Mouse (Mus musculus): Measurements from ENCODE around the gene Cabp2.
"Not testable (repeated sequence)": the region's sequence is repeated elsewhere in the genome, so short reads cannot be mapped to it uniquely, and the experiment has no call there.

Cabp2 gene

DNA sequence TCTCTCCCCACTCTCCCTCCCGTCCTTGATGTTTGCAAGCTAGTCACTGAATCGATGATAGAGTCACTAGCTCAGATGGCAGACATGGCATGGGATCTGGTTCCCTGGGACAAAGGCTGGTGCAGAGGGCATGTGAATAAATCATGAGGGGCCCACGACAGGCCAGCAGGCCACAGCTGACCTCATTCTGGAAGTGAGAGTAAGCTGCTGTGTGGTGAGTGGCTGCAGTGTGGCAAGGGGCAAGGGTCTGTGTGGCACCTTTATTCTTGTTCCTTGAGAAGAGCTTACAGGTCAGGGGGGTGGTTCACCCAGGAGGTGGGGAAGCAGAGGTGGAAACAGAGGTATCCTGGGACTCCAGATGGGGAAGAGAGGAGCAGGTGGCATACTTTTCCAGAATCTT lies at the start of gene Cabp2:
Cabp2 (plus strand) TSS at position 185 of the 400 bp plus-strand sequence.
- DNase-seq (ENCODE audit: extremely low read depth, low read depth), result no peak

DNA sequence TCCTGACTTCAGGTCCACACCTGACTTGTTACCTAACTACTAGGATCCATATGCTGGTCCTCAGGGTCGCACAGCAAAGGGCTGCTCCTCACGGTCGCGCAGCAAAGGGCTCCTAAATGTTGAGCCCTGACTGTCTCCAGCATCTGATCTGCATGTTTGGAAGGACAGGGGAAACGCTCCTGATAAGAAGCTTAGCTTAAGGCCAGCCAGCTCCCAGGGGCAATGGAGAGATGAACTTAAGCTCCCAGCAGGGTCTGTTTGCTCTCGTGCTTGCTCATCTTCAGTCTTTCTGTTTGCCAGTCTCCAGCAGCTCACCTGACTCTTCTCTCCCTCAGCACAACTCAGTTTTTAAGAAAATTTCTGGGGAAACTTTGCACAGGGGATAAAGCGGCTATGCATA lies 48.7 kb upstream of the Cabp2 start:
- no peak for DNase-seq (ENCODE audit: extremely low read depth, low read depth)

DNA sequence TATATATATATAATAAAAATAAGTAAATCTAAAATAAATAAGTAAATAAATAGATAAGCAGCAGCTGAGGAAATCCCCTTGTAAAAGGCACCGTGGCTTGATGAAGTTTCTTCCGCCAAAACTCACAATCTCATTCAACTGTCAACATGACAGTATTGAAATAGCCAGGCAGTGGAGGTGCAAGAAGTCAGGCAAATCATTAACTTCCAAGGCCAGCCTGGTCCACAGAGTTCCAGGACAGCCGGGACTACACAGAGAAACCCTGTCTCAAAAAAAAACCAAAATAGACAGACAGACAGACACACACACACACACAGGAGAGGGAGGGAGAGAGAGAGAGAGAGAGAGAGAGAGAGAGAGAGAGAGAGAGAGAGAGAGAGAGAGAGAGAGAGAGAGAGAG lies 48.1 kb upstream of the Cabp2 start:
- DNase-seq (ENCODE audit: extremely low read depth, low read depth), result no peak

DNA sequence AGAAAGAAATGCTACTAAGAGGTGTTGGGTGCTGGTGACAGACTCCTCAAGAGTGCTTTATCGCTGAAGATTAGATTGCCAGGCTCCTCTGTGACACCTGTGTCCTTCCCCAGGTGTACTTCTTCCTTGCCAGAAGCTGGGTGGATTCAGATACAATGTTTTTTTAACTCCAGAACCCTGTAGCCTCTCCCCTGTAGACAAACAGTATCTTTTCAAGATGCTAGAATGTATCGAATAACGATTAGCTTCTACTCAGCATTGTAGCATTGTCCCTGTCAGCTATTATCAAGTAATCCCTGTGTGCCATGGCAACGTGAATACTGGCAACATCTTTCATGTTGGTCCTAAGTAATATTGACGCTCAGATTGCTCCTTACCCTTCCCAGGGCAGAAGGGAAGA lies 47.6 kb upstream of the Cabp2 start:
- DNase-seq (ENCODE audit: extremely low read depth, low read depth), result no peak

DNA sequence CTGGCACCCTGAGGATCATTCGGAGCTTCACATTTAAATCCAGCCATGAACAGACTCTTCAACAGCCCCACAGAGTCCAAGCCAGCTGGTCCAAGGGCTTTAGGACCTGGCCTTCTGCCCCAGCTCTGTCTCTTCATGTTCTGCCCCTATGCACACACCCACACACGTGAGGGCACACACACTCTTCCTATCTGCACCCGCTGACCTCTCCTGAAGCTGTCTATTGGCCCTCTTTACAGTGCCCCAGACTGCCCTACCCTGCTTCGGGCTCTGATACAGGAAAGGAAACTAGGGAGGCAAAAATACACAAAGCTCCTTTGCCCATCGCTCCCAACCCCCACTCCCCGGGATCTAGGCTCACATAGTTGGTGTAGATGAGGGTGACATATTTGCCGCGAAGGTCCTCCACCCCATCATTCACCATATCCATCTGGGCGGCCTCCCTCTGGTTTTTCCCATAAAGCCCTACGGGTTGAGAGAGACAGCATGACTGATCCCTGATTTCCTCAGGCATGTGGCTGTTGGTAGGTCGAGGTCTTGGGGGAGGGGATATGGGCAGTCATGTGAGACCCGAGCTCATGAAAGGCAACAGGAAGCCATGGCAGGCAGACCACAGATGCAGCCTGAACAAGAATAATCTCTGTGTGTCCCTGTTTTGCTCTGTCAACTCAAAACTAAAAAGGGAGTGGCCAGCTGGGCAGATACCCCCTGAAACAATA lies 44.9 kb upstream of the Cabp2 start:
- no peak for DNase-seq (ENCODE audit: extremely low read depth, low read depth)

DNA sequence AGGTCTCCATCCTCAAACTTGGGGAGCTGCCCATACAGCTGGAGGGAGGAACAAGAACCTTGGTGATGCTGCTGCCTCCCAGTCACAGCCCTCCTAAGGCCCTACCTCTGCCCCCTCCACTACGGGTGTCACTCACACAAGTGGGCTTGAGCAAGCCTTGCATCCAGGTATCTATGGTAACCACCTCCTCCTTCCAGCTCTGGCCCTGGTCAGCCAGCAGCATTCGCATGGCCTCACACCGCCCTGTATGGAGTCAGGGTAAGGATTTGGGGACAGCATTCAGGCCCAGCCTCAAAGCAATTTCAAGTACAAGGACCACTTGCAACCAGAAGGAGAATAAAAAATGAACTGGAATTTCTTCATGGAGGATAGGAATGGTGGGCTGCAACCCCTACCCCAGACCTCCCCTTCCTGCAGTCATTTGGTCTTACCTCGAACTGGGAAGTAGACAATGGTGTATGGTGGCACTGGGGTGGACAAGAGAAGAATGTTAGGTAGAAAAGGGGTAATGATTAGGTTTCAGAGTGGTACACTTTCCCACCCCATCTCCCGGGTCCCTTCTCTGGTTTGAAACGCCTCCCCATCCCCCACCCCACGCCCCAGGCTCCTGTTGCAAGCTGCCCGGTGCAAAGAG lies 44.1 kb upstream of the Cabp2 start:
- DNase-seq (ENCODE audit: extremely low read depth, low read depth), result not testable (repeated sequence)

DNA sequence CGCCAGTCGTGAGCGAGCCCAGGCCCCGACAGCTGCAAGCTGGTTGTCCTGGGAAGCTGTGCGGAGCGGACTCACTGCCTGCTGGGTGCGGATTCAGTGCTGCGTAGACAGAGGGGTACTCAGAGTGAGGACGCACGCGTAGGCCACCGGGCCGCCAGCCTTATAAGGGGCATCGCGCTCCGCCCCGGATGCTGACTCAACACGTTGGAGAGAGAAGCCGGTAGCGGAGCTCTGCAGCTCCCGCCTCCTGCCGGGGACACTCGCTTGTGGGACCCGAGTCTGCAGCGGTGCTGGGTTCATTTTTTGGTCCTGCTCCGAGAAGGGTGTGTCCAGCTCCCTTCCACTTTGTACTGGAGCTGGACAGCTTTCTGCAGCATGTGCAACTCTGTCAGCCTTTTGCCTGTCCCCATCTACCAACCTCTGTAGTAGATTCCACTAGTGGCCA lies 43.6 kb upstream of the Cabp2 start, which contains the start of gene Gstp1:
Gstp1 (minus strand) TSS at position 198 of the 445 bp plus-strand sequence.
- DNase-seq (ENCODE audit: extremely low read depth, low read depth), result peak; percentile 72

DNA sequence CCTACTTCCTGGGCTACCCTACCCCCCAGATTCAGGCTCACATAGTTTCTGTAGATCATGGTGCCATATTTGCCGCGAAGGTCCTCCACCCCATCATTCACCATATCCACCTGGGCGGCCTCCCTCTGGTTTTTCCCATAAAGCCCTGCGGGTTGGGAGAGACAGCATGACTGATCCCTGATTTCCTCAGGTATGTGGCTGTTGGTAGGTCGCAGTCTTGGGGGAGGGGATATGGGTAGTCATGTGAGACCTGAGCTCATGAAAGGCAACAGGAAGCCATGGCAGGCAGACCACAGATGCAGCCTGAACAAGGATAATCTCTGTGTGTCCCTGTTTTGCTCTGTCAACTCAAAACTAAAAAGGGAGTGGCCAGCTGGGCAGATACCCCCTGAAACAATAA lies 40.4 kb upstream of the Cabp2 start:
- DNase-seq (ENCODE audit: extremely low read depth, low read depth), result not testable (repeated sequence)

DNA sequence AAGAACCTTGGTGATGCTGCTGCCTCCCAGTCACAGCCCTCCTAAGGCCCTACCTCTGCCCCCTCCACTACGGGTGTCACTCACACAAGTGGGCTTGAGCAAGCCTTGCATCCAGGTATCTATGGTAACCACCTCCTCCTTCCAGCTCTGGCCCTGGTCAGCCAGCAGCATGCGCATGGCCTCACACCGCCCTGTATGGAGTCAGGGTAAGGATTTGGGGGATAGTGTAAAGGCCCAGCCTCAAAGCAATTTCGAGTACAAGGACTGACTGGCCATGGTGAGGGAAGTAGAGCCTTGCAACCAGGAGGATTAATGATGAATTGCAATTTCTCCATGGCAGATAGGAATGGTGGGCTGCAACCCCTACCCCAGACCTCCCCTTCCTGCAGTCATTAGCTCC lies 39.9 kb upstream of the Cabp2 start:
- not testable (repeated sequence) for DNase-seq (ENCODE audit: extremely low read depth, low read depth)

DNA sequence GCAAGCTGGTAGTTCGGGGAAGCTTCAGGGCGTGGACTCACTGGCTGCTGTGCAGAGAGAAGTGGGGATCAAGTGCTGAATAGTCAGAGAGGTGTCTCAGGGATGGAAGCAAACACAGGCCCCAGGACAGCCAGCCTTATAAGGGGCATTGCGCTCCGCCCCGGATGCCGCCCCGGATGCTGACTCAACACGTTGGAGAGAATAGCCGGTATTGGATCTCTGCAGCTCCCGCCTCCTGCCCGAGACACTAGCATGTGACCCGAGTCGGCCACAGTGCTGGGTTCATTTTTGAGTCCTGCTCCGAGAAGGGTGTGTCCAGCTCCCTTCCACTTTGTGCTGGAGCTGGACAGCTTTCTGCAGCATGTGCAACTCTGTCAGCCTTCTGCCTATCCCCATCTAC lies 39.3 kb upstream of the Cabp2 start:
- no peak for DNase-seq (ENCODE audit: extremely low read depth, low read depth)

DNA sequence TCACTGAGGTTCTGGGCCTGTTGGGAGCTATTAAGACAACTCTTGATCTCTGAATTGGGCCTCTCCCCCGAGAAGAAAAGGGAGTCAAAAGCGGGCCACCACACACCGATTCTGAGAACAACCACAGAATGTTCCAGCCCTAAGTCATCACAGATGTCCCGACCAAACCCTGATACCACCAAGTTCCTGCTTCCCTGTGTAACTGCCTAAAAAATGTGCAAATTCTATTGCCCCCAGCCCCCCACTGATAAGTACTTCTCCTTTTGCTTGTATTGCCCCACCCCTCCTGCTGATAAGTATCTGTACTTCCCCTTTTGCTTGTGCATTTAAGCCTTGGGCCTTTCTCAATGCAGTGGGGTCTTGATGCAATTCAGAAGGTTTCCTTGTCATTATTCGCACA lies 37.3 kb upstream of the Cabp2 start:
- peak; percentile 91 for DNase-seq (ENCODE audit: extremely low read depth, low read depth)

DNA sequence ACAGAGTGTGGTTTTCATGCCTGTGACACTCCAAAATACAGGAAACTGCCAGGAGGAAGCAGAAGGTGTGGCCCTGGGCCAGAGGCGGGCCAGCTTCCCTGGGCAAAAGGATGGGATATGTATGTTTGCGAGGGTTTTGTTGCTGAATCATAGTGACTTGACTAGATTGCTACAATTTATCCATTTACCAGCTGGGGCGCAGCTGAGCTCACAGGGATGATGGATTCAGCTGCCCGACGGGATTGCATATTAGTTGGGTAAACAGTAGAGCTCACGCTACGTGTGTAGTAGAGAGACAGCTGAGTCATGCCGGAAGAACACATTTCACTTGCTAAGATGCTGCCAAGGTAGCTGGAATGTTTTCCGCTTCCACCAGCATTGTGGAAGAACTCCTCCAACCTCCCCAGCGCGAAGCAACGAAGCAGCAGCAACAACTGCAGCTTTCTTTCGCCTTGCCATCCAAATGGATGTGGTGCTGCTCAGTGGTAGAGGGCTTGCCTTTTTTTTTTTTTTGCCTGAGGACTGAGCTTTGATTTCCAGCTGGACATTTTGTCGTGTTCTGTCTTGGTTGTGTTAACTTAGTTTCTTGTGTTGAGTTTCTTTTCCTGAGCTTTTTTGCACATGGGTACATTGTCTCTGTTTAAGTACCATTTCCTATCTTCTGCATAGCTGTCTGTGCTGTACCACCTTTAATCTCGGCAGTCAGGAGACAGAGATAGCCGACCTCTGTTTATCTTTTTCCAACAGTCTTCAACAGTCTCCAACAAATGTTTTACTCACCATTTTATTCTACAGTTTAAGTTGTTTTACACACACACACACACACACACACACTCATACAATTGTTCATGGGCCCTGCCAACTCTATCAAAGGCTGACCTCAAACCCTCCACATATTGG lies 35.2 kb upstream of the Cabp2 start, which contains the start of gene Gstp2:
Gstp2 (minus strand) TSS at position 58 of the 900 bp plus-strand sequence.
- DNase-seq (ENCODE audit: extremely low read depth, low read depth), result no peak

DNA sequence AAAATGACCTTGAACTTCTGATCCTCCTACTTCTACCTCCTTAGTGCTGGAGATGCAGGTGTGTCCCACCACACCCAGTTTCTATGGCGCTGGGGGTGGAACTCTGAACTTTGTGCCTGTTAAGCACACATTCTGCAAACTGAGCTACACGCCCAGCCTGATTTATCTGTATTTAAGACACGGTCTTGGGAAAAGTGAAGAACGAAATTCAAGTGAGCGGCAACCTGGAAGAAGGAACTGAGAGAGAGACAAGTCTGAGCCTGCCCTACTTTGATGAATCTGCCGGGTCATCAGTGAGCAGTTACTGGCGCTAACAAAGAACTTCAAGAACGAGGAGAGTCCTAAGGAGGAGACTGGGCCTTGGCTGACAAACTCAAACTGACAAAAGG lies 34.5 kb upstream of the Cabp2 start:
- DNase-seq (ENCODE audit: extremely low read depth, low read depth), result no peak

DNA sequence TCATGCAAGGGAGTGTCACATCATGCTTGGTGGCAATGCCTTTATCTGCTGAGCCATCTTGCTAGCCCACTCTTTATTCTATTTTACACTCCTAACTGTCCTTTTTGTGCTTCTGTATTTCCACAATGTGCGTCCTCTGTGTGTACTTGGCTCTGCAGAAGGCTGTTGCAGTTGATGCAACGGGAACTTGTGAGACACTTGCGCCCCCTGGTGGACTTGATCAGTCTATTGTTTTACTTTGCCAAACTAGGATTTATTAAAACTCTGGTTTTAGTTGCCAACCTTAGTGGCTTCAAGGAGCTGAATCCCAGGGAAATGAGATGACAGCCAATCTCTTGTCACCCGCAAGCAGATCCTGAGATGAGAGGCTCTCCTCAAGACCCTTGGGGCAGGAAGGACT lies 33.5 kb upstream of the Cabp2 start:
- DNase-seq (ENCODE audit: extremely low read depth, low read depth), result peak; percentile 65

DNA sequence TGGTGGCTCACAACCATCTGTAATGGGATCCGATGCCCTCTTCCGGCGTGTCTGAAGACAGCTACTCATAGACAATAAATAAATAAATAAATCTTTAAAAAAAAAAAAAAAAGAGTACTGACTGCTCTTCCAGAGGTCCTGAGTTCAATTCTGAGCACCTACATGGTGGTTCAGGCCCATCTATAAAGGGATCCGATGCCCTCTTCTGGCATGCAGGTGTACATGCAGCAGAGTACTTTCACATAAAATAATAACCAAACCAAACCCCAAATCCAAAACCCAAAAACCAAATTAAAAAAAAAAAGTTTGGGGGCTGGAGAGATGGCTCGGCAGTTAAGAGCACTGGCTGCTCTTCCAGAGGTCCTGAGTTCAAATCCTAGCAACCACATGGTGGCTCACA lies 32.3 kb upstream of the Cabp2 start:
- DNase-seq (ENCODE audit: extremely low read depth, low read depth), result not testable (repeated sequence)

DNA sequence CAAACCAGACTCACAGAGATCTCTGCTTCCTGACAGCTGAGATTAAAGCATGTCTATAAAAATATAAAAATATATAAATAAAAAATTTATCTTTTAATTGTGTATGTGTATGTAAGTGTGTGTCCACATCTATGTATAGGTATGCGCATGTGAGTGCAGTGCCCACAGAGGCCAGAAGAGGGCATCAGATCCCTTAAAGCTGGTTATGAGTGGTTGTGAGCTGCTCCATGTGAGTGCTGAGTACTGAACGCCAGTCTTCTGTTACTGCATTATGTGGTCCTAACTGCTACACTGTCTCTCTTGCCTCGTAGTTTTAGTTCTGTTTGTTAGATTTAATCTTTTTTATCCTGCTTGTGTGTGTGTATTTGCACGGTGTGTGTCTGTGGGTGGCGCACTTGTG lies 30.4 kb upstream of the Cabp2 start:
- DNase-seq (ENCODE audit: extremely low read depth, low read depth), result no peak

DNA sequence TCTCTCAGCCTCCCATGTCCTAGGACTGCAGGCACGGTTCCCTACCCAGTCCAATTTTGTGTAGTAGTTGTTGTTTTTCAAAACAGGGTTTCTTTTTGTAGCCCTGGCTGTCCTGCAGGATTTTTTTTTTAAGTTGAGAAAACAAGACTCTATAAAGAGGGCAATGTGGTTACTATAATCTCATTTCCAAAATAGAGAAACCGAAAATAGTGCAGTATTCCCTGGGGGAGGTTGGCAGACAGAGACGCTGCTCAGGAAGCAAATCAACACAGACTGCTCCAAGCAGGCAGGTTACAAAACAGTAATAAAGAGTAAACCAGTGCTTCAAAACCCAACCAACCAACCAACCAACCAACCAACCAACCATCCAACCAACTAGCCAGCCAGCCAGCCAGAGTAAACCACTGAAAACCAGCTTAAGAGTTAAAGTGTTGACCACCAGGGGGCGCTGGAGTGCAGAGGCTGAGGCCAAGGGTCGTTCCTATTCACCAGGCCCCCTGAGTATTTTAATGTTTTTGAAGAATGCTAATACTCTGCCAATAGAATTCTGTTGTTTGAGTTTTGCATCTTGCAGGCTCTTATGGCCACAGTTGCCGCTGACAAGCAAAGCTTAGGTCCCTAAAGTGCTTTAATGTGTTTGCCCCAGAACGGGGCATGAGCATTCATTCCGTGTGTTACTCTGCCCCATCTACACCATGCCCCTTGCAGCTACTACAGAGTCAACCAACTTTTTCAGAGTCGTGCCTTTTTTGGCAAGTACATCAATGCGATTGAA lies 29.4 kb upstream of the Cabp2 start:
- DNase-seq (ENCODE audit: extremely low read depth, low read depth), result no peak

DNA sequence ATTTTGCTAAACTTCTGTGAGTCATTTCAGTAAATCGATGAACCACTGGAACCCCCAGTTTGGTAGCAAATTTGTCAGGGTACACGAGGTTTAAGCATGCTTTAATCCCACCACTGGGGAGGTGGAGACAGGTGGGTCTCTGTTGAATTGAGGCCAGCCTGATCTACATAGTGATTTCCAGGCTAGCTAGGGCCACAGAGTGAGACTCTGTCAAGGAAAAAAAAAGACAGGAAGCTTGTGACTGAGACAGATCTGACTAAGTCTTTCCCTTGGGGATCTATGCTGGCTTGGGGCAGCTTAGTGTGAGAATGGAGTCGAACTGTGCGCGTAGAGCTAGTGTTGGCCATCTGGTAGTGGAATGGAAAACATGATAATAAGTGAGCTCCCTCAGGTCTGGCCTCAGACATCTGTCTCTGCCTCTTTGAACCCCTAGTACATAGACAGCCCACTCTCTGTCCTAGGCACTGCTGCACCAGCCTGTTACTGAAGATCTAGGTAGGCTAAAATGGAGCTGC lies 28.8 kb upstream of the Cabp2 start:
- DNase-seq (ENCODE audit: extremely low read depth, low read depth), result no peak

DNA sequence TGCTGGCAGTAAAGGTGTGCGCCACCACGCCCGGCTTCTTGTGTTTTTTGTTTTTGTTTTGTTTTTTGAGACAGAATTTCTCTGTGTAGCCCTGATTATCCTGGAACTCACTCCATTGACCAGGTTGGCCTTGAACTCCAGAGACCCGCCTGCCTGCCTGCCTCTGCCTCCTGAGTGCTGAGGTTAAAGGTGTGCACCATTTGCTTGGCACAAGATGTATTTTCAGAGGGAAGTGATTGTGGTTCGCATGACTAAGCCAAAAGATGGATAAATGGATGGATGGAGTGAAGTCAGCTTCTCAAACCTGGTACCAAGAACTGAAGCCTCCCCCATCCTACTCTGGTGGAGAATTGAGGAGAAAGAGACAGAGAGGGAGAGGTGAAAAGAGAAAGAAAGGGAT lies 26.8 kb upstream of the Cabp2 start:
- no peak for DNase-seq (ENCODE audit: extremely low read depth, low read depth)

DNA sequence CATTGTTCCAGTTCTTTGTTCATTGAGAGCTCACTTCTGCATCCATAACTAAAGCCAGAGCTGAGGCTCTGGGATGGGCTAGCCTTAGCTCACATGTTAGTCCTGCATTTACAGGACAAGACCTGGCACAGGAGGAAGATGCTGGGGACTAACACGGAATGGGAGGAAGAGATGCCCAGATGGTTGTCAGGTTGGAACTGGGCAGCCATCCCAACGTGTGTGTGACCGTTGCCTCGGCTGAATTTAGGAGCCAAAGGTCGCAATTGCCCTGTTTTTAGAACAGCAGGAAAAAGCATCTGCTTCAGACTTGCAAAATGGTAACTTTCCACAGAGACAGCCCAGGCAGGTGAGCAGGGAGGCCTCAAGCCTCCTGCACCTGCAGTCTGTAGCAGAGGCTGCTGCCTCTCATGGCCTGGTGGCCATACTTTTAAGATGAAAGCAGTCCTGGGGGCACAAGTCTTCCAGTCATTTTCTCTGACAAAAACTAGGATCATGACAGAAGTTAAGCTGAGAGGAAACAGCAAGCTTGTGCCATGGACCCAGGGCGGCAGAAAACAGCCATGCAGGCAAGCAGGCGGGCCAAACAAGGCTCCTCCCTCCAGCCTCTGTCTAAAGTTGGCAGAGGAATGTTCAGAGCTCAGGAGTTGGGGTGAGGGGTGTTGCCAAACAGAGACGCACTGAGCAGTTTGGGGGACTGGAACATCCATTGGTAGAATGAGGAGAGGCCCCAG lies 26.0 kb upstream of the Cabp2 start:
- DNase-seq (ENCODE audit: extremely low read depth, low read depth), result no peak

Measured in MEL-GATA-1-ER (cell line).